Mouse (Mus musculus): Measurements from ENCODE around the gene Dock8. TPM values are rescaled to one million over a fixed set of nuclear protein-coding genes. Genes with fewer than 3 reads are reported as not detected.

The Dock8 gene
- polyA plus RNA-seq, 1 experiment, result 0.09 TPM

GRCm38 (mm10) chr19:25089746-25090145 lies 90.4 kb downstream of the Dock8 start:
- no peaks in the 10 kb centered on the region for H3K36me3 ChIP-seq (ENCODE audit: control insufficient read depth)
- TF ChIP-seq GATA1 (IDR thresholded peaks at IDR 0.05; ENCODE audit: low read length), result no peak
- TF ChIP-seq TAL1 (IDR thresholded peaks at IDR 0.05; ENCODE audit: low read length), result no peak

GRCm38 (mm10) chr19:25095135-25095534 lies 95.8 kb downstream of the Dock8 start:
- Histone ChIP-seq H3K4me1 (ENCODE audit: control insufficient read depth) (no peaks in the 10 kb centered on the region), H3K27me3 (ENCODE audit: control insufficient read depth) (no peaks in the 10 kb centered on the region), H3K36me3 (ENCODE audit: control insufficient read depth) (peaks cover 3% of the 10 kb centered on the region; the same call in 1 of the 2 replicates), H3K9me3 (ENCODE audit: control insufficient read depth, low read length) (no peaks in the 10 kb centered on the region), H3K4me3 (replicated peaks) (no peak overlapping the region)
- no peak for TF ChIP-seq GATA1 (IDR thresholded peaks at IDR 0.05; ENCODE audit: low read length)
- no peak for TF ChIP-seq TAL1 (IDR thresholded peaks at IDR 0.05; ENCODE audit: low read length)

More at GRCm38 (mm10) chr19:25089746-25090145, 90.4 kb downstream of the Dock8 start:
- H3K4me3 ChIP-seq (replicated peaks), result no peak overlapping the region
- H3K4me1 ChIP-seq (ENCODE audit: control insufficient read depth), result no peaks in the 10 kb centered on the region
- H3K9me3 ChIP-seq (ENCODE audit: control insufficient read depth, low read length), result no peaks in the 10 kb centered on the region
- H3K27me3 ChIP-seq (ENCODE audit: control insufficient read depth), result no peaks in the 10 kb centered on the region

GRCm38 (mm10) chr19:25096316-25096715 lies 97.0 kb downstream of the Dock8 start:
- no peaks in the 10 kb centered on the region for H3K4me1 ChIP-seq (ENCODE audit: control insufficient read depth)
- peaks cover 3% of the 10 kb centered on the region; the same call in 1 of the 2 replicates for H3K36me3 ChIP-seq (ENCODE audit: control insufficient read depth)
- no peak for TF ChIP-seq GATA1 (IDR thresholded peaks at IDR 0.05; ENCODE audit: low read length)
- TF ChIP-seq TAL1 (IDR thresholded peaks at IDR 0.05; ENCODE audit: low read length), result no peak
- H3K27me3 ChIP-seq (ENCODE audit: control insufficient read depth), result no peaks in the 10 kb centered on the region
- no peaks in the 10 kb centered on the region for H3K9me3 ChIP-seq (ENCODE audit: control insufficient read depth, low read length)
- H3K4me3 ChIP-seq (replicated peaks), result no peak overlapping the region

- H3K27me3 ChIP-seq (ENCODE audit: control insufficient read depth), result no peaks in the 10 kb centered on the region
- no peaks in the 10 kb centered on the region for H3K9me3 ChIP-seq (ENCODE audit: control insufficient read depth, low read length)
- TF ChIP-seq TAL1 (IDR thresholded peaks at IDR 0.05; ENCODE audit: low read length) (no peak), GATA1 (IDR thresholded peaks at IDR 0.05; ENCODE audit: low read length) (no peak)
- peaks cover 3% of the 10 kb centered on the region; the same call in 1 of the 2 replicates for H3K36me3 ChIP-seq (ENCODE audit: control insufficient read depth)
- H3K4me1 ChIP-seq (ENCODE audit: control insufficient read depth), result no peaks in the 10 kb centered on the region
- no peak overlapping the region for H3K4me3 ChIP-seq (replicated peaks)
Observed at GRCm38 (mm10) chr19:25096986-25097385, 97.7 kb downstream of the Dock8 start.

- Histone ChIP-seq H3K27me3 (ENCODE audit: control insufficient read depth) (no peaks in the 10 kb centered on the region), H3K9me3 (ENCODE audit: control insufficient read depth, low read length) (no peaks in the 10 kb centered on the region), H3K4me3 (replicated peaks) (no peak overlapping the region), H3K4me1 (ENCODE audit: control insufficient read depth) (no peaks in the 10 kb centered on the region), H3K36me3 (ENCODE audit: control insufficient read depth) (peaks cover 3% of the 10 kb centered on the region; the same call in 1 of the 2 replicates)
- TF ChIP-seq GATA1 (IDR thresholded peaks at IDR 0.05; ENCODE audit: low read length) (no peak), TAL1 (IDR thresholded peaks at IDR 0.05; ENCODE audit: low read length) (no peak)
Observed at GRCm38 (mm10) chr19:25097506-25097905, 98.2 kb downstream of the Dock8 start.

GRCm38 (mm10) chr19:25097951-25098350 lies 98.6 kb downstream of the Dock8 start:
- no peak for TF ChIP-seq GATA1 (IDR thresholded peaks at IDR 0.05; ENCODE audit: low read length)
- no peak for TF ChIP-seq TAL1 (IDR thresholded peaks at IDR 0.05; ENCODE audit: low read length)
- Histone ChIP-seq H3K4me1 (ENCODE audit: control insufficient read depth) (no peaks in the 10 kb centered on the region), H3K9me3 (ENCODE audit: control insufficient read depth, low read length) (no peaks in the 10 kb centered on the region), H3K4me3 (replicated peaks) (no peak overlapping the region), H3K27me3 (ENCODE audit: control insufficient read depth) (no peaks in the 10 kb centered on the region), H3K36me3 (ENCODE audit: control insufficient read depth) (peaks cover 3% of the 10 kb centered on the region; the same call in 1 of the 2 replicates)

- TF ChIP-seq TAL1 (IDR thresholded peaks at IDR 0.05; ENCODE audit: low read length) (no peak), GATA1 (IDR thresholded peaks at IDR 0.05; ENCODE audit: low read length) (no peak)
- Histone ChIP-seq H3K27me3 (ENCODE audit: control insufficient read depth) (no peaks in the 10 kb centered on the region), H3K9me3 (ENCODE audit: control insufficient read depth, low read length) (peaks cover 2% of the 10 kb centered on the region; the same call in 1 of the 2 replicates), H3K4me1 (ENCODE audit: control insufficient read depth) (no peaks in the 10 kb centered on the region), H3K4me3 (replicated peaks) (no peak overlapping the region), H3K36me3 (ENCODE audit: control insufficient read depth) (peaks cover 7% of the 10 kb centered on the region)
Observed at GRCm38 (mm10) chr19:25098941-25099340, 99.6 kb downstream of the Dock8 start.

GRCm38 (mm10) chr19:25105682-25106081 lies 106.3 kb downstream of the Dock8 start:
- Histone ChIP-seq H3K9me3 (ENCODE audit: control insufficient read depth, low read length) (peaks cover 2% of the 10 kb centered on the region; the same call in 1 of the 2 replicates), H3K36me3 (ENCODE audit: control insufficient read depth) (peaks cover 7% of the 10 kb centered on the region), H3K27me3 (ENCODE audit: control insufficient read depth) (no peaks in the 10 kb centered on the region), H3K4me1 (ENCODE audit: control insufficient read depth) (no peaks in the 10 kb centered on the region), H3K4me3 (replicated peaks) (no peak overlapping the region)
- TF ChIP-seq TAL1 (IDR thresholded peaks at IDR 0.05; ENCODE audit: low read length) (no peak), GATA1 (IDR thresholded peaks at IDR 0.05; ENCODE audit: low read length) (no peak)

- Histone ChIP-seq H3K27me3 (ENCODE audit: control insufficient read depth) (no peaks in the 10 kb centered on the region), H3K9me3 (ENCODE audit: control insufficient read depth, low read length) (peaks cover 2% of the 10 kb centered on the region; the same call in 1 of the 2 replicates), H3K36me3 (ENCODE audit: control insufficient read depth) (peaks cover 7% of the 10 kb centered on the region), H3K4me3 (replicated peaks) (no peak overlapping the region), H3K4me1 (ENCODE audit: control insufficient read depth) (no peaks in the 10 kb centered on the region)
- TF ChIP-seq GATA1 (IDR thresholded peaks at IDR 0.05; ENCODE audit: low read length), result no peak
- no peak for TF ChIP-seq TAL1 (IDR thresholded peaks at IDR 0.05; ENCODE audit: low read length)
Observed at GRCm38 (mm10) chr19:25106315-25106714, 107.0 kb downstream of the Dock8 start.

GRCm38 (mm10) chr19:25107417-25107816 lies 108.1 kb downstream of the Dock8 start:
- H3K9me3 ChIP-seq (ENCODE audit: control insufficient read depth, low read length), result peaks cover 2% of the 10 kb centered on the region; the same call in 1 of the 2 replicates
- TF ChIP-seq TAL1 (IDR thresholded peaks at IDR 0.05; ENCODE audit: low read length), result no peak
- no peak for TF ChIP-seq GATA1 (IDR thresholded peaks at IDR 0.05; ENCODE audit: low read length)
- no peak overlapping the region for H3K4me3 ChIP-seq (replicated peaks)
- H3K4me1 ChIP-seq (ENCODE audit: control insufficient read depth), result no peaks in the 10 kb centered on the region
- H3K36me3 ChIP-seq (ENCODE audit: control insufficient read depth), result peaks cover 7% of the 10 kb centered on the region
- H3K27me3 ChIP-seq (ENCODE audit: control insufficient read depth), result no peaks in the 10 kb centered on the region

Measured in erythroblast, embryonic 14.5 days (primary cell).